10 mouse cellular contexts compared by ENCODE assay signal in the genomic region with DNA sequence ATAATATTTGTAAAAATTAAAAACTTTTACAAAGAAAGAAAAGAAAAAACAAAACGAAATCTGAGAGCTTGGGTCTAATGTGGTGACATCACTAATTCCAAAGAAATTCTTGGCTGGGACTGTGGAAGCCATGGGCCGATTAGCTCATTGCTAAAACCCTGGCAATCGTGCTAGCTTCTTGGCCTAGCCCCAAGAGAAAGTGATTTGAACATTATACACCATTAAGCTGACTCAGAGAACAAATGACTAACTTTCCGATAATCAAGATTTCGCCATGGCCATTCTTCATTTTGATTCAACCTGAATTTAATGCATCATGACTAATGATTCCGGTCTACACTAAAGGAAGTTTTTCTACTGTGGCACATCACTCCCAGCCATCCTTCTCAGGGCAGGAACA. TPM values are rescaled to one million over a fixed set of nuclear protein-coding genes. Genes with fewer than 3 reads are reported as not detected.
A peak's percentile ranks its signal among the peaks of the same experiment; 100 is the strongest.
DNase-seq lines count a peak whose midpoint lies in the region; ATAC-seq and TF ChIP-seq lines count a peak whose summit lies in the region.
"Had no signal": no experiment of that assay in that cellular context is flagged by ENCODE, and none has a peak within 500 bp of the region (broad histone marks: within the 10 kb centered on the region; RNA-seq: fewer than 3 reads in every experiment).

No protein-coding gene starts in this region.

- no peak for ATAC-seq in heart, embryonic 12.5 days (ENCODE audit: insufficient number of reproducible peaks, low FRiP score)

- no peak overlapping the region for H3K27ac ChIP-seq in heart, embryonic 12.5 days (ENCODE audit: poor library complexity, severe bottlenecking)
- no peak overlapping the region for H3K27ac ChIP-seq in layer of hippocampus, adult 2 months
- H3K27ac ChIP-seq in forebrain, embryonic 10.5 days = no peak overlapping the region
- H3K27ac ChIP-seq: liver, embryonic 13.5 days had no signal

- no peak overlapping the region for H3K4me3 ChIP-seq in heart, embryonic 12.5 days
- H3K4me3 ChIP-seq in layer of hippocampus, adult 2 months = no peak overlapping the region
- no peak overlapping the region for H3K4me3 ChIP-seq in forebrain, embryonic 10.5 days
- H3K4me3 ChIP-seq: liver, embryonic 13.5 days had no signal

- WGBS in heart, embryonic 12.5 days = 65% methylated on average over 6 of the region's 6 CpGs
- WGBS in forebrain, embryonic 10.5 days = 93% methylated on average over 6 of the region's 6 CpGs

- no peak overlapping the region for H3K4me2 ChIP-seq in heart, embryonic 12.5 days
- H3K4me2 ChIP-seq: liver, embryonic 13.5 days had no signal

- no peak for TF ChIP-seq CTCF in layer of hippocampus, adult 2 months (conservative IDR thresholded peaks at IDR 0.05)

- no peaks in the 10 kb centered on the region for H3K4me1 ChIP-seq in heart, embryonic 12.5 days (replicated peaks)
- H3K4me1 ChIP-seq in forebrain, embryonic 10.5 days = no peaks in the 10 kb centered on the region
- H3K4me1 ChIP-seq: liver, embryonic 13.5 days had no signal

- no peaks in the 10 kb centered on the region for H3K27me3 ChIP-seq in heart, embryonic 12.5 days (replicated peaks)
- H3K27me3 ChIP-seq in forebrain, embryonic 10.5 days (ENCODE audit: poor library complexity, severe bottlenecking) = no peaks in the 10 kb centered on the region
- H3K27me3 ChIP-seq: liver, embryonic 13.5 days had no signal

- H3K9ac ChIP-seq in heart, embryonic 12.5 days = no peak overlapping the region
- H3K9ac ChIP-seq: liver, embryonic 13.5 days had no signal

- peak; percentile 79 to 84 for DNase-seq in heart, adult 18-20 months
- DNase-seq in adipocyte (ENCODE audit: low spot score) (peak; percentile 94), liver (no peak)
- DNase-seq in gastrocnemius, adult 18-20 months (ENCODE audit: low spot score) = peak; percentile 82
- peak; percentile 35 to 59 for DNase-seq in layer of hippocampus, adult 2 months (ENCODE audit: low spot score in 2 of 2)
- no peak for DNase-seq in embryo, embryonic 9.5 days (ENCODE audit: extremely low spot score)
- no peak for DNase-seq in forebrain, embryonic 10.5 days (ENCODE audit: extremely low spot score, low spot score)
- DNase-seq: liver, embryonic 13.5 days had no signal

- H3K9me3 ChIP-seq in heart, embryonic 12.5 days (replicated peaks) = no peaks in the 10 kb centered on the region
- H3K9me3 ChIP-seq in forebrain, embryonic 10.5 days = peaks cover 8% of the 10 kb centered on the region; the same call in 1 of the 2 replicates
- H3K9me3 ChIP-seq: liver, embryonic 13.5 days had no signal

- no peaks in the 10 kb centered on the region for H3K36me3 ChIP-seq in heart, embryonic 12.5 days
- H3K36me3 ChIP-seq in forebrain, embryonic 10.5 days (replicated peaks) = no peaks in the 10 kb centered on the region
- H3K36me3 ChIP-seq: liver, embryonic 13.5 days had no signal

RNA-seq across cellular contexts. Expression of a gene that starts 30.6 kb away (rescaled TPM):
- 1 to 10 TPM; 2.3 to 2.7 TPM for total RNA-seq in heart, adult 18-20 months (2021)
- polyA plus RNA-seq in heart, embryonic 12.5 days (2016; fragmentation: Nextera tagmentation; extraction: Ambion mirVana) = 11.7 and 12.6 TPM in 2 replicates
- total RNA-seq in gastrocnemius, adult 18-20 months (2021) = 1 to 10 TPM; 1.2 to 1.8 TPM
- 10 to 100 TPM; 57.6 to 63.9 TPM for total RNA-seq in layer of hippocampus, adult 2 months (2021)
- polyA plus RNA-seq in forebrain, embryonic 10.5 days (2016; fragmentation: Nextera tagmentation; extraction: Ambion mirVana) = 58.4 and 63.3 TPM in 2 replicates
- total RNA-seq: CH12.LX had no signal

Comparison
In these comparisons a context has a peak if more than half of its experiments do, and no peak if none do; other contexts are left out.
1. DNase-seq: peak in heart, adult 18-20 months (2 of 2), adipocyte (single experiment), gastrocnemius, adult 18-20 months (single experiment) and layer of hippocampus, adult 2 months (2 of 2); none in embryo, embryonic 9.5 days (single experiment), forebrain, embryonic 10.5 days (single experiment) and liver (single experiment).
2. RNA of a gene that starts 30.6 kb away (total RNA-seq): 57.6 to 63.9 TPM in layer of hippocampus, adult 2 months; 2.3 to 2.7 TPM in heart, adult 18-20 months and 1.2 to 1.8 TPM in gastrocnemius, adult 18-20 months; every median in the first group is over 10 times any median in the second.